Mouse (Mus musculus) 3T3-L1 (cell line): ENCODE data around the gene Mlph.

ENCODE experiments used
- DNase-seq: peaks from one replicate; pipeline ENCODE4 v3.0.0-alpha.2; 2015; ENCODE audit warnings: low read depth, low spot score

Mlph gene

DNA sequence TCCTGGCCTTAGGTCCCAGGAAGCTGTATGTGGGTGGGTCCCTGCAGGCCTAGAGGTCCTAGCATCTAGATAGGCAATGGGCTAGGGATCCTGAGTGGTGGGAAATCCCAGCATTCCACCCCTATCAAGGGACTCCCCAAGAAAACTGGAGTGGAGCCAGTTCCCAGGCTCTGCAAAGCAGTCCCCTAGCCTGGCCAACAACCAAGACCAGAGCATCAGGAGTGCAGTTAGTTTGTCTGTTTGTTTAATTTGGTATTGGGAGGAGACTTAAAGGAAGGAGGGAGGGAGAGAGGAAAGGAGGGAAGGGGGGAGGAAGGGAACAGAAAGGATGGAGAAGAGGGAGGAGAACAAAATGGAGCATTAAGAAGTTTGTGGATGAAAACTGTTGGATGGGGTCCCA, 5.7 kb upstream of the Mlph start:
- DNase-seq, result peak; percentile 72

DNA sequence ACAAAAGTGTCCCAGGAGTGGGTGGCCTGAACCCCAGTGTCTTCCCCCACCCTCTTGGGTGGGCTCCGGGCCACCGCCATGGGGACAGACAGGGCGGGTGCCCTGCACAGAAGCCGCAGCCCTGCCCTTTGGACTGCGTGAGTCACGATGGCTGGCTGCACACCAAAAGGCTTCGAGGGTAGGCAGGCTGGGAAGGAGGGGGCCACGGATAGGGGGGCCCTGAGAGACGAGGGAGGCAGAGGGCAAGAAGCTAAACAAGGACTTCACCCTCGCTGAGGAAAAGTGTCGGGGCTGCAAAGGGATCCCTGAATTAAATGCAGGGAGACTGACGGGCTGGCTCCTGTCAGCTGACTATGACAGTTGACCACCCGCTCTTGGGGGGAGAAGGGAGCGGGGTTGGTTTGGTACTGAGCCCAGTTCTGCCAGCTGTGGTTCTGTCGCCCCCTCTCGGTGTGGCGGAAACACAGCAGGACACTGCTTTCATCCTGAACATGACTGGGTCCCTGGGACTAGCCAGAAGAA, 5.2 kb upstream of the Mlph start:
- DNase-seq, result peak; percentile 78

- DNase-seq, result no peak
Measured at GRCm38 (mm10) chr1:90913231-90913630, 1.7 kb upstream of the Mlph start.

DNA sequence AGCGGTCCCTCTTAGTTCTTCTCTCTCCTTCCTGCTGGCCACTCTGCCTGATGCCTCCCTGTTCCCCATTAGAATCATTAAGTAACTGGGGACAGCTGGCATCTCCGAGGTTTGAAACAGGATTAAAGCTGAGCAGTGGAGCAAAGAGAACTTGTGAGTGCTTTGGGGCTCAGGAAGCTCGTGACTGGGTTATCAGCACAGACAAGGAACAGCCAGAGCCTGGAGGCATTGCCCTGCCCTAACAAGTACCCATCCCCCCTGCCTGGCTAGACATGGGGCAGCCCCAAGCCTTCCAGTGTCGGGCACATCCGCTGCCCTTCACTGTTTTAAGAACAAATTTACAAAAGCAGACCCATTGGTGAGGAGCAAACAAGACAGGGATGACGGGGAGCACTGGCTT, 2.6 kb downstream of the Mlph start:
- DNase-seq, result no peak

DNA sequence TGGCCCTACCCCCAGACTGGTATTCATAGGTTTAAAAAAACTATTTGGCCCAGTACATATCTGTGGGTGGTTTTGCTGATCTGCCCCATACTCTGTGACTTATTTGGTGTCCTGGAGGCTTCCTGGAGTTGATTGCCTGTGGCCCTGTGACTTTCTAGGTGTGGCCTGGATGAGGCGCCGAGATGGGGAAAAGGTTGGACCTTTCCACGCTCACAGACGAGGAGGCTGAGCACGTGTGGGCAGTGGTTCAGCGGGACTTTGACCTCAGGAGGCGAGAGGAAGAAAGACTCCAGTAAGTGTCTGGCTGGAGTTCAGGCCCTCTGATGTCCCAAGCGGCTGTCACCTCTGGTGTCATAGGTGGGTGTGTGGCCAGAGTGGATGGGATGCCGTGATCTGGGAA, 6.8 kb downstream of the Mlph start:
- no peak for DNase-seq

GRCm38 (mm10) chr1:90926030-90926429, 11.1 kb downstream of the Mlph start:
- peak; percentile 20 for DNase-seq

GRCm38 (mm10) chr1:90927308-90927707, 12.4 kb downstream of the Mlph start:
- DNase-seq, result no peak

DNA sequence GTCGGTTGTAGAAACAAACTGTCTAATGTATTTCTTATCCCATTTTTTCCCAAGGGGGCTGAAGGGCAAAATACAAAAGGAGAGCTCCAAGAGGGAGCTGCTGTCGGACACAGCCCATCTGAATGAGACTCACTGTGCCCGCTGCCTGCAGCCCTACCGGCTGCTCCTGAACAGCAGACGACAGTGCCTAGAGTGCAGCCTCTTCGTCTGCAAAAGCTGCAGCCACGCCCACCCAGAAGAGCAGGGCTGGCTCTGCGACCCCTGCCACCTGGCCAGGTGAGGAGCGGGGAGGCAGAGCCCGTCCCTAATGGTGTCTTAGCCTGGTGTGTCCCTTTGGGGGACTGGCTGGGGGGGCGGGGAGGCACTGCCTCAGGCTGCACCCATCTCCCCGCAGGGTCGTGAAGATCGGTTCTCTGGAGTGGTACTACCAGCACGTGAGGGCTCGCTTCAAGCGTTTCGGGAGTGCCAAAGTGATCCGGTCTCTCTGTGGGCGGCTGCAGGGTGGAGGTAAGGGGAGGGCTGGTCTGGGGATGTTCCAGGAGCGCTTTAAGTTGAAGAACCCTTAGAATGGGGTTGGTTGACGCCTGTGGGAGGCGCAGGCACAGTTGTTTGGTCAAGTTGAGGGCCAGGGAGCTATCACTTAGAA, 13.2 kb downstream of the Mlph start:
- DNase-seq, result no peak

GRCm38 (mm10) chr1:90928575-90928934, 13.7 kb downstream of the Mlph start:
- DNase-seq, result peak; percentile 90

DNA sequence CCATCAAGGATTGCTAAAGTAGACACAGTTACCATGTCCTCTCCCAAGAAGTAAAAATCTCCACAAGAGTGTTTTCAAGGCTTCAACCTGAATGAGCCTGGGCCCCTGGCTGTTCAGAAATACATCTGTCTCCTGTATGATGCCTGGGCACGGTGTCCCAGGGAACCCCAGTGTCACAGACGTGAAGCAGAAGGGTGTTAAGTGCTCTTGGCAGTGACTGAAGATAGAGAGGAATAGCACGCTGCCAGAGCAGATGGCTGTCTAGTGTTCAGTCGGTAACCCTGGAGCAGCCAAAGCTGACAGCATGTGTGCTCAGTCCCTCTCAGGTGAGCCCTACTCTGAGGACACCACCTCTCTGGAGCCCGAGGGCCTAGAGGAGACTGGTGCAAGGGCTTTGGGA, 18.1 kb downstream of the Mlph start:
- no peak for DNase-seq

DNA sequence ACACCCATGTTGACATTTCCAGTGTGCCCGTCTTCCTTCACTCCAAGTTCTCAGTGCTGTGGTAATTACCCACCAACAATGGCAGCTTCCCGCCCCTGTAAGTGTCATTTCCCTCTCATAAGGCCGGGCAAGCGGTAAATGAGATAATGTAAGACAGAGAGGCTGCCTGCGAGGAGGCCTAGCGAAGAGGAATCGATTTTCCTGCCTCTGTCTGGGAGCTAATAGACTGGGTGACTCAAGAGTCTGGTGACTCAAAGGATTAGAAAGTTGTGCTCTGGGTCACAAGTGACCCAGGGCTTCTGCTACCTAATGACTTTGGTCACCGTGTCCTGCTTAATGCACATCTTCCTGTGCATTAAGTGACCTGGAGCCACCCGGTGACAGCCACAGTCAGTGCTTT, 22.1 kb downstream of the Mlph start:
- DNase-seq, result no peak

DNA sequence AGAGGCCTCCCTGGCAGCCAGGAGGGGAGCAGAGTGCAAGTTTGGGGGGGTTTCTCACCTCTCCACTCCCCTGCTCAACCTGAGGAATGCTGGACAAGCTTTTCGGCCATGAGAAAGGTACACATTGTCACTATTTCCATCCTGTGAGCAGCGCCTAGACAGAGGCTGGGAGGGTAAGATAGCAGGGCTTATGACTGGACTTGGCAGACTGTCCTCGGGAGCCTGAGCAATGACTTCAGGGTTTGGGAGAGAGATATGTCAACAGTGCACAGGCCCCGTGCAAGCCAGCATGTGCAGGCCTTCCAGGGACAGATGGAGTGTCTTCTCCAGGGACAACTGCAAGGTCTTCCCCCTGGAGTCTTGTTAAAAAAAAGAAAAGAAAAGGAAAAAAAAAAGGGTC, 25.1 kb downstream of the Mlph start:
- no peak for DNase-seq

DNA sequence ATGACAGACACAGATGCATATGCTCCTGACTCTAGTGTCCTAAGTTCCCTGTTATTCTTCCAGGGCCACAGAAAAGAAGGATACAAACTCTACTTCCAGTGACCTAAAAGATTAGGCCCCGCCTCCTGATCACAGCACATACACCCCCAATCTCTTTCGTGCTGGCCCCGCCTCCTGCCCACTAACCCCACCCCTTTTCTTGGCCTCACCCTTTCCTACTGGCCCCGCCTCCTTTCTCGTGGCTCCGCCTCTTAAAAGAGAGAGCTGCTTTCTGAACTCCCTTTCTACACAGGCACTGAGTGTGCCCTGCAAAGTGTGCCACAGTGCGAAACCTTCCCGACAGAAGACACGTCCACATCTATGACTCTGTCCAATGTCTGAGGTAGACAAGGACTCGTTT, 30.3 kb downstream of the Mlph start:
- peak; percentile 10 for DNase-seq

GRCm38 (mm10) chr1:90947252-90947651, 32.4 kb downstream of the Mlph start:
- DNase-seq, result no peak

DNA sequence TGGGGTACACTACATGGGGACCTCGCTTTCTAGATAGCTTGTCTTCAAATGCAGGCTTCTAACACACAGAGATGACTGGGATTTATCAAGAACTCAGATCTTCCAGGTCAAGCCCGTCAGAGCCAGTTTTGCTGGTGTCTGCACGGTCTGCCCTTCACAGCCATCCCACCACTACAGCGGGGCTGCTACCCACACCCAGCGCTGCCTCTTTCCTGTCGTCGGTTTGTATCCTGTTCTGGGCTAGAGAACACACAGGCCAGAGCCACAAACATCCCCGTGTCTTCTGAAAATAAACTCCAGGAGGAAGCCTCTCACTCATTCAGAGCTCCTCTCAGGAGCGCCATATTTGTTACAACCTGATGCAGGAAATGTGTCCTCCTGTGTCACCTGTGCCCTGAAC, 34.4 kb downstream of the Mlph start:
- no peak for DNase-seq

DNA sequence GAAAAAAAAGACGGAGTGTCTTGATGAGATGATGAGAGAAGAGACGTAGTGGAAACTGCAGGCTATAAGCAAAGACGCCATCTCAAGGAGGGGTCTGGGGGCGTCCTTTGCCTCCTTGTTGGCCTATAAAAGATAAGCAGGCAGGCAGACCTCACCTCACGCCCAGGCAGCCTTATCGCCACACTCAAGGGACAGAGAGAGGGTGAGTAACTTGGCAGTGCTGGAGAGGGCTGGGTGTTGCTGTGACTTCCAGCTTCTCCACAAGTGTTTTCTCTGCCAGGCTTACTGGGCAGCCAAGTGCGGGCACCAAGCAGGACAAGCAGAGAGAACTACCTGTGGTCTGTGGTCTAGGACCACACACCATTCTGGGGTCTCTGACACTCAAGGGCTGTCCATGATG, 36.8 kb downstream of the Mlph start:
- no peak for DNase-seq

GRCm38 (mm10) chr1:90952808-90953207, 37.9 kb downstream of the Mlph start, which contains the start of gene Prlh:
Gene Prlh (plus strand): TSS chr1:90953108.
- DNase-seq, result no peak

- no peak for DNase-seq
Measured at GRCm38 (mm10) chr1:90953688-90954087, 38.8 kb downstream of the Mlph start.

GRCm38 (mm10) chr1:90956245-90957096, 41.6 kb downstream of the Mlph start:
- peak; percentile 89 for DNase-seq

DNA sequence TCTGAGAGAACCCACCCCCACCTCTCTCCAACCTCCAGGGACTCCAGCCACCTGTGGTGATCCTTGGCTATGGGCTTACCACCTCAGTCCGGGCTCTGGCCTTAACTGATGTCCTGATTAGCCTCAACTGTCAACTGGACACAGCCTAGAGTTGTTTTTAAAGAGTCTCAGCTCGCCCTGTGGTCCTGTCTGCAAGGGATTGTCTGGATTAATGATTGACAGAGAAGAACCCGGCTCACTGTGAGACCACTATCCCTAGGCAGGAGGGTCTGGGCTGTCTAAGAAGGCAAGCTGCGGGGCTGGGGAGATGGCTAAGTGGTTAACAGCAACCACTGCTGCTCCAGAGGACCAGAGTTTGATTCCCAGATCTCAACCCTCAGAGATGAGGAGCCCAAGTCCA, 47.6 kb downstream of the Mlph start:
- no peak for DNase-seq

DNA sequence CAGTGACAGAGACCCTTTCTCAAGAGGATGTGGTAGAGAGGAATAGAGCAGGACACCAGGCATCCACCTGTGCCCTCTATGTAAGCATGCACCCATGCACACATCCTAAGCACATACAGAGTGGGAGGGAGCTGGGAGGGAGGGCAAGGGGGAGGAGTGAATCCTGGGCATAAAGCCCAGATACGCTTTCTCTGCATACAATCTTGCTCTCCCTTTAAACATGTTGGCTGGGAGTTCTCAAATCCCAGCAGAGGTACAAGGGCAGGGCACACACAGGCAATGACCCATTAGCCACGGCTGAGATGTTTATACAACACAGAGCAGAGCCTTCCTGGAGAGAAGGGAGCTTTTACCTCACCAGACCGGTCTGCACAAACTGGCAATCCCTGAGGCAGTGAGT, 48.1 kb downstream of the Mlph start:
- peak; percentile 56 for DNase-seq

DNA sequence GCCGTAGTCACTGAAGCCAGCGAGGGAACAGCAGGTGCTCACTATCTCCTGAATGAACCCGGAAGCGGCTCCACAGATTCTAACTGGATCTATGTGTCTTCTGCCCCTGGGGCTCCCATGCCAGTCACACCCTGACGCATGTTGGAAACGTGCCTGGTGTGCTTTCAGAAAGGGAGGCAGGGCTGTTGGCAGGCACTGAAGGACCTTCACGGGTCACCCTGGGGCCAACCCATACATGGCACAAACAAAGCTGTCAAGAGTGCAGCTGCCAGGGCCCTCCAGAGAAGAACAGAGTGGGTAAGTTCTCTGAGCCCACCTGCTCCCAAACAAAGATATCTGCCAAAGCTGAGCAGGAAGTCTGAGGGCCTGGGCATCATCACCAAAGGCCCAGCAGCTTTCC, 52.7 kb downstream of the Mlph start:
- peak; percentile 18 for DNase-seq

DNA sequence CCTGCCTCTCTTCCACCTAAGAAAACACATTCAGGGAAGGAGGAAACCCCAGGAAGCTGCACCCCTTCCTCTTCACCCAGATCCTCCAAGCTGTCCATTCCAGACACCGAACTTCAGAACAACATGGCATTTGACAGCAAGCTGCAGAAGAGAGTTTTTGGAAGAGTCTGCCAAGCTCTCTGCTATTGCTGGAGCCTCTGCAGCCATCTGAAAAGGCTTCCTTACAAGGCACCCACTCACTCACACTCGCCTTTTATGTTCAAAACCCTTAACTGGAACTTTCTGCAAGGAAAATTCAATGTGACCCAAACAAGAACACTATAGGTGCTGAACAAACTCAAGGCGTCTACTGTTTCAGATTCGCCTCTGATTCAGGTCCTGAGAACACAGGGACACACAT, 53.8 kb downstream of the Mlph start:
- no peak for DNase-seq
